Mouse (Mus musculus) forebrain, embryonic 15.5 days (tissue): ENCODE results near the gene Cbarp. TPM values are rescaled to one million over a fixed set of nuclear protein-coding genes. Genes with fewer than 3 reads are reported as not detected.

ENCODE experiments used
- ATAC-seq: fragments of 200-750 bp; cut with Nextera tagmentation; replicated peaks from 2 replicates; pipeline ENCODE4 v1.8.0; 2017; ENCODE audit warnings: mild to moderate bottlenecking, moderate TSS enrichment, moderate library complexity
- H3K27ac ChIP-seq: fragments of 300-500 bp; sonication (generic); replicated peaks from 2 replicates; pipeline ENCODE4 v1.5.1; 2015; ENCODE audit warnings: mild to moderate bottlenecking, inconsistent platforms
- H3K27me3 ChIP-seq: fragments of 300-500 bp; sonication (generic); 2 replicates; pipeline ENCODE4 v1.6.1; 2015; ENCODE audit warnings: inconsistent platforms
- H3K36me3 ChIP-seq: fragments of 300-500 bp; sonication (generic); 2 replicates; pipeline ENCODE4 v1.6.1; 2015; ENCODE audit warnings: mild to moderate bottlenecking, inconsistent platforms
- H3K4me1 ChIP-seq: fragments of 300-500 bp; sonication (generic); 2 replicates; pipeline ENCODE4 v1.6.1; 2015; ENCODE audit warnings: inconsistent platforms
- H3K4me2 ChIP-seq: fragments of 300-500 bp; sonication (generic); replicated peaks from 2 replicates; pipeline ENCODE4 v1.6.1; 2015; ENCODE audit warnings: mild to moderate bottlenecking, inconsistent platforms
- H3K4me3 ChIP-seq: fragments of 300-500 bp; sonication (generic); 2 replicates; pipeline ENCODE4 v1.5.1; 2015; ENCODE audit warnings: mild to moderate bottlenecking, inconsistent platforms
- H3K9ac ChIP-seq: fragments of 300-500 bp; sonication (generic); replicated peaks from 2 replicates; pipeline ENCODE4 v1.6.1; 2015; ENCODE audit warnings: mild to moderate bottlenecking, inconsistent platforms
- H3K9me3 ChIP-seq: fragments of 300-500 bp; sonication (generic); 2 replicates; pipeline ENCODE4 v1.6.1; 2016; ENCODE audit warnings: inconsistent platforms
- WGBS: fragments of 180-500 bp; shearing (Covaris S2); methylation state at CpG from one replicate; pipeline ENCODE4 v1.1.7; 2015; ENCODE audit warnings: mixed read lengths; 5-methylcytosine and 5-hydroxymethylcytosine counted together
- polyA plus RNA-seq: library from polyadenylated mRNA; unstranded; fragments of >200 nt; fragmentation: Nextera tagmentation; extraction: Ambion mirVana; gene quantifications from 2 replicates; pipeline ENCODE4 v1.2.1, GENCODE M21; 2015

Gene Cbarp
- polyA plus RNA-seq, 1 experiment from 2014 or later = 39.5 TPM

- H3K27ac ChIP-seq = no peak overlapping the region
- 21% methylated on average over 4 of the region's 4 CpGs for WGBS
- H3K4me2 ChIP-seq = no peak overlapping the region
- peaks cover 16% of the 10 kb centered on the region for H3K36me3 ChIP-seq
- no peak overlapping the region for H3K9ac ChIP-seq
- ATAC-seq = no peak
- H3K27me3 ChIP-seq = no peaks in the 10 kb centered on the region
- H3K9me3 ChIP-seq = no peaks in the 10 kb centered on the region
- peaks cover 49% of the 10 kb centered on the region for H3K4me1 ChIP-seq
- no peak overlapping the region for H3K4me3 ChIP-seq
Observed at GRCm38 (mm10) chr10:80175536-80176269, 35.1 kb upstream of the Cbarp start.

GRCm38 (mm10) chr10:80174705-80175104 lies 34.1 kb upstream of the Cbarp start:
- ATAC-seq = no peak
- no peak overlapping the region for H3K27ac ChIP-seq

DNA sequence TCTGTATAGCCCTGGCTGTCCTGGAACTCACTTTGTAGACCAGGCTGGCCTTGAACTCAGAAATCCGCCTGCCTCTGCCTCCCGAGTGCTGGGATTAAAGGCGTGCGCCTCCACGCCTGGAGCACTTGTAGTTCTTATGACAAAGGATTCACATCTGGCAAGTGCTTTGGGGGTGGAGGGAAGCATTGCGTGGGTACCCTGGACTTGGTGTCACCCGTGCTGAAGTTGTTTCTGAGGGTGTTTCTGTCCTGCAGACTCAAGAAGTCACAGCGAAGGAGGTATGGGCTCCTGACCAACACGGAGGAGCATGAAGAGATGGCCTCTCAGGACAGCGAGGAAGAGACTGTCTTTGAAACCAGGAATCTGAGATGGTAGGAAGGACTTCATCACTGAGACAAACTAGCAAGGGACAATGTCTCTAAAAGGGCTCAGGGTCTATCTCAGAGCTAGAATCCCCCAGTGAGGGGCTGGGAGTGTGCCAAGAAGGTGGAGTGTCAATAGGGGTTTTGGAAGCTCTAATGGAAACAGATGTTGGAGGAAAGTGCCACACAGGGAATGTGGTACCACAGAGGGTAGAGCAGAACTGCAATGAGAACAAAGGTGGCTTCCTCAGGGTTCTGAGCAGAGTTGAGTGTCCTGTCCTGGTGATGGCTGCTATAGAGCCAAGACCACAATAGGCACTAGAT lies 33.5 kb upstream of the Cbarp start:
- H3K9me3 ChIP-seq = no peaks in the 10 kb centered on the region
- peak overlapping the region; percentile 94; the same call in 1 of the 2 replicates for H3K27ac ChIP-seq
- ATAC-seq = no peak
- H3K27me3 ChIP-seq = no peaks in the 10 kb centered on the region
- peaks cover 26% of the 10 kb centered on the region for H3K36me3 ChIP-seq
- H3K4me3 ChIP-seq = no peak overlapping the region
- 86% methylated on average over 10 of the region's 10 CpGs for WGBS
- H3K4me2 ChIP-seq = no peak overlapping the region
- no peak overlapping the region for H3K9ac ChIP-seq
- peaks cover 54% of the 10 kb centered on the region for H3K4me1 ChIP-seq

More at GRCm38 (mm10) chr10:80174705-80175104, 34.1 kb upstream of the Cbarp start:
- Histone ChIP-seq H3K9me3 (no peaks in the 10 kb centered on the region), H3K4me2 (no peak overlapping the region), H3K9ac (no peak overlapping the region), H3K27me3 (no peaks in the 10 kb centered on the region), H3K4me1 (peaks cover 49% of the 10 kb centered on the region), H3K36me3 (peaks cover 26% of the 10 kb centered on the region), H3K4me3 (no peak overlapping the region)
- WGBS = 43% methylated on average over 2 of the region's 2 CpGs

- Histone ChIP-seq H3K27me3 (no peaks in the 10 kb centered on the region), H3K9me3 (no peaks in the 10 kb centered on the region), H3K36me3 (peaks cover 26% of the 10 kb centered on the region), H3K4me1 (peaks cover 56% of the 10 kb centered on the region), H3K4me2 (peak overlapping the region; percentile 71), H3K27ac (peak overlapping the region; percentile 94), H3K4me3 (peak overlapping the region; percentile 65), H3K9ac (peak overlapping the region; percentile 67)
- 8% methylated on average over 11 of the region's 11 CpGs for WGBS
- ATAC-seq = no peak
Observed at GRCm38 (mm10) chr10:80173358-80173757, 32.7 kb upstream of the Cbarp start.

- Histone ChIP-seq H3K4me3 (peak within 1 kb of the TSS; percentile 65), H3K27ac (peak within 1 kb of the TSS; percentile 94), H3K36me3 (peaks cover 26% of the 10 kb centered on the region), H3K4me2 (peak within 1 kb of the TSS; percentile 71), H3K9me3 (no peaks in the 10 kb centered on the region), H3K27me3 (no peaks in the 10 kb centered on the region), H3K4me1 (peaks cover 56% of the 10 kb centered on the region), H3K9ac (peak within 1 kb of the TSS; percentile 67)
- peak; percentile 79 for ATAC-seq
- WGBS = 7% methylated on average over 34 of the region's 35 CpGs
Observed at GRCm38 (mm10) chr10:80172527-80173292, 32.1 kb upstream of the Cbarp start, which contains the start of gene 1600002K03Rik. Gene 1600002K03Rik, plus strand, starts transcription at chr10:80172944.

DNA sequence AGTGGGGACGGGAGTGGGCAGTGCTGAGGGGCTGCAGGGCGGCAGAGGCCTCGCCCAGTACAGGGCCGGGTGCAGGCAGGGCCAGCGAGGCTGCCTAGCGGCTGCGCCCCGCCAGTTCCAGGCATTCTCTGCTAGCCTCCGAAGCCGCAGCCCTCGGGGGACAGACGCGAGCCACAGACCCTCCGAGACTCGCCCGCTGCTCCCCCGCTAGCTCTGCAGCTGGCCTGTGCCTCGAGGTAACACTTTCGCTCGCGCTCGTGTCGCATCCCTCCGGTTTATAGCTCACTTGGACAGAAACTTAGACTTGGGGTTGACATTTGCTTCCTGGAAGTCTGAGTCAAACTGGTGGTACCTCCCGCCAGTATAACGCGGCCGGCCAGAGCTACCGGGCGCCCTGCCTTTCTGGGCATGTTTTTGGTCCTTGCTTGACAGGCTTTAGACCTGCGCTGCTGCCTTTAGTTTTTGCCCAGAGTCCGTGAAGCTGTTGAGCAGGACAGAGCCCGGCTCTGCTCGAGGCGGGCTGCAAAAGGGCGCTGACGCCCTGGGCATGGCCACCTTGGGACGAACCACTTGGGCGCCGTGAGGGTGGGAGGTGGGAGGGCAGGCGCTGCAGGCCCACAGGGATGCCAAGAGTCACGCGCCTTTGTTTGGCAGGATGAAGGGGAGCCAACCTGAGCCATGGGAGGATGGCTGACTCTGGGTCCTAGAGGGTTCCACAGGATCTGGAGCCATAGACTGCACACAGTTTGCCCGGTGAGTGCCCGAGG lies 31.3 kb upstream of the Cbarp start:
- H3K27me3 ChIP-seq = no peaks in the 10 kb centered on the region
- H3K4me2 ChIP-seq = peak overlapping the region; percentile 71
- ATAC-seq = no peak
- H3K4me3 ChIP-seq = peak overlapping the region; percentile 65
- WGBS = 82% methylated on average over 45 of the region's 45 CpGs
- H3K9ac ChIP-seq = peak overlapping the region; percentile 67; the same call in 1 of the 2 replicates
- peaks cover 58% of the 10 kb centered on the region for H3K4me1 ChIP-seq
- peaks cover 26% of the 10 kb centered on the region for H3K36me3 ChIP-seq
- H3K9me3 ChIP-seq = no peaks in the 10 kb centered on the region
- H3K27ac ChIP-seq = peak overlapping the region; percentile 94

DNA sequence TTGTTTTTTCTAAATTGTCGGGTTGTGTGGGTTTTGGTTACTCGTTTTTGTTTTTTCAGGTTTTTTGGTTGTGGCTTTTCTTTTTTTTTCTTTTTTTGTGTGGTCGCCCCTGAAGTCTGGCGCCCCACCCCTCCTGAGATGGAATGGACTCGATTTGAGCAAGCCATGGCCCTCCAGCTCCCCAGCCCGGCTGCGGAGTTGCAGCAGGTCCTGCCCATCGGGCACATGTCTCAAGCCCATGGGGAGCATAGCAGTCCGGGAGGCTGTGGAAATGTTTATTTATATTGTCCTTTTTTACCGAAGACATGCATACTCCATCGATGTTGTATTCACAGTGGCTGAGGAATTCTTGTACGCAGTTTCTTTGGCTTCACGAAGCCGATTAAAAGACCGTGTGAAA lies 30.6 kb upstream of the Cbarp start:
- 92% methylated on average over 15 of the region's 15 CpGs for WGBS
- ATAC-seq = no peak
- peak overlapping the region; percentile 94; the same call in 1 of the 2 replicates for H3K27ac ChIP-seq
- no peak overlapping the region for H3K4me3 ChIP-seq
- H3K4me1 ChIP-seq = peaks cover 64% of the 10 kb centered on the region
- H3K9me3 ChIP-seq = no peaks in the 10 kb centered on the region
- H3K4me2 ChIP-seq = no peak overlapping the region
- H3K9ac ChIP-seq = no peak overlapping the region
- H3K36me3 ChIP-seq = peaks cover 26% of the 10 kb centered on the region
- no peaks in the 10 kb centered on the region for H3K27me3 ChIP-seq

- ATAC-seq = no peak
- Histone ChIP-seq H3K9ac (no peak overlapping the region), H3K4me2 (no peak overlapping the region), H3K36me3 (peaks cover 26% of the 10 kb centered on the region), H3K27ac (0 out of 2 replicates have a peak overlapping the region, but pooled peaks have one; percentile 5), H3K4me3 (no peak overlapping the region), H3K9me3 (no peaks in the 10 kb centered on the region), H3K27me3 (no peaks in the 10 kb centered on the region), H3K4me1 (peaks cover 63% of the 10 kb centered on the region)
- 94% methylated on average over 19 of the region's 19 CpGs for WGBS
Observed at GRCm38 (mm10) chr10:80170601-80171021, 30.0 kb upstream of the Cbarp start.

DNA sequence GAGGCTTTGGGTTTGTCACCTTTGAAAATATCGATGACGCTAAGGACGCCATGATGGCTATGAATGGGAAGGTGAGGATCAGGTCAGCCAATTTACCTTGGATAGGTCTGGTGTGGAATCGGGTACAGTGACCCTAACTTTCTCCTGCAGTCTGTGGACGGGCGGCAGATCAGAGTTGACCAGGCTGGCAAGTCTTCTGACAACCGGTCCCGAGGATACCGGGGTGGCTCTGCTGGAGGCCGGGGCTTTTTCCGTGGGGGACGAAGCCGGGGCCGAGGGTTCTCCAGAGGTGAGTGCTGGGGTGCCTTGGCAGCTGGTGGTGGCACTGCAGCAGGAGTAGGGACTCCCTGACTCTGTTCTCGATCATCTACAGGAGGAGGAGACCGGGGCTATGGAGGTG lies 29.4 kb upstream of the Cbarp start:
- Histone ChIP-seq H3K4me1 (peaks cover 65% of the 10 kb centered on the region), H3K9me3 (no peaks in the 10 kb centered on the region), H3K36me3 (peaks cover 26% of the 10 kb centered on the region), H3K27ac (0 out of 2 replicates have a peak overlapping the region, but pooled peaks have one; percentile 6), H3K4me3 (no peak overlapping the region), H3K27me3 (no peaks in the 10 kb centered on the region), H3K4me2 (no peak overlapping the region), H3K9ac (no peak overlapping the region)
- 97% methylated on average over 16 of the region's 16 CpGs for WGBS
- no peak for ATAC-seq

GRCm38 (mm10) chr10:80169651-80170050 lies 29.0 kb upstream of the Cbarp start:
- Histone ChIP-seq H3K36me3 (peaks cover 26% of the 10 kb centered on the region), H3K9me3 (no peaks in the 10 kb centered on the region), H3K27ac (0 out of 2 replicates have a peak overlapping the region, but pooled peaks have one; percentile 6), H3K9ac (no peak overlapping the region; the same call in 1 of the 2 replicates), H3K4me1 (peaks cover 69% of the 10 kb centered on the region), H3K4me2 (peak overlapping the region; percentile 67; the same call in 1 of the 2 replicates), H3K4me3 (no peak overlapping the region), H3K27me3 (no peaks in the 10 kb centered on the region)
- WGBS = 88% methylated on average over 7 of the region's 7 CpGs
- ATAC-seq = no peak

GRCm38 (mm10) chr10:80169070-80169469 lies 28.4 kb upstream of the Cbarp start:
- Histone ChIP-seq H3K4me2 (peak overlapping the region; percentile 67), H3K27me3 (no peaks in the 10 kb centered on the region), H3K4me1 (peaks cover 75% of the 10 kb centered on the region), H3K9me3 (no peaks in the 10 kb centered on the region), H3K4me3 (peak overlapping the region; percentile 99), H3K36me3 (peaks cover 26% of the 10 kb centered on the region), H3K9ac (peak overlapping the region; percentile 100), H3K27ac (peak overlapping the region; percentile 100)
- WGBS = 48% methylated on average over 1 of the region's 1 CpGs
- ATAC-seq = no peak
